Mouse (Mus musculus): ENCODE measurements around the gene Olfr1234. TPM values are rescaled to one million over a fixed set of nuclear protein-coding genes. Genes with fewer than 3 reads are reported as not detected.

The Olfr1234 gene
- polyA plus RNA-seq (2015; fragmentation: Nextera tagmentation; extraction: Ambion mirVana): not detected in 2 replicates

DNA sequence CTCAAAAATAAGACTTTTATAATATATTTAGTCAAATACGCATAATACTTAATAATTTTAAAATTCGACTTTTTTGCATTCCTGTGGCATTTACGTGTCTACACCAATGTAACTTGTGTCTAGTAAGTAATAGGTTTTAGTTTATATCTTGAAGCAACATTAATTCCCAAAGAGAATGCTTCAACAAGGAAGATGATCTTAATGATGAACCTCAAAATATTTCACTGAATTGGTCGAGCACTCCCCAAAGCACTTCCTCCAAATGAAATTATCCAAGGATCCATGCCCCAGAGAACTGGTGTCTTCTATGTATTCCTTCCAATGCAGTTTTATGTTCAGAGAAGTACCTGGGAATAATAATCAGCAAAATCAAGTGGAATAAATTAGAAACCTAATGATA, at the start of gene Olfr1234:
TSS of gene Olfr1234 (minus strand) at position 101 of the 400 bp plus-strand sequence.
- 91% methylated on average over 4 of the region's 4 CpGs for WGBS
- no peak for ATAC-seq (ENCODE audit: low FRiP score)
- H3K4me2 ChIP-seq: no peak within 1 kb of the TSS
- no peak within 1 kb of the TSS for H3K4me3 ChIP-seq
- no peaks in the 10 kb centered on the region for H3K9me3 ChIP-seq
- no peak within 1 kb of the TSS for H3K9ac ChIP-seq
- H3K27me3 ChIP-seq: no peaks in the 10 kb centered on the region
- H3K27ac ChIP-seq: no peak within 1 kb of the TSS
- no peaks in the 10 kb centered on the region for H3K36me3 ChIP-seq
- no peaks in the 10 kb centered on the region for H3K4me1 ChIP-seq (replicated peaks)

DNA sequence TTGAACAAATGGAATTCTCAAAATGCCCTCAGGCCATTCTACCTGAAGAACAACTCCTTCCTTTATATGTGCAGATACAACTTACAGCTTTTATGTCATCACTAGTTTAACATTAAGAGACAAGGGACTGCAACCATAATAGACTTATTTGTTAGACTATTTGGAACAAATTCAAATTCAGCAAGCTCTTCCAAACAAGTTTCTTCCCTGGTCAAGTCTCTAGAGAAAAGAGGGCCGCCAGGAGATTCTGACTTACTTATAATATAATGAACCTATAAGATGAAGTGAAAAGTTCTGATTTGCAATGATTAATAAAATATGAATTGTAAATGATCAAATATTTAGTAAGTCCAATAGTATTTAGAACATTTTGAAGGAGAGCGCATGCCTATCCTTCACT, 44.9 kb upstream of the Olfr1234 start, which contains the start of gene Olfr1238:
TSS of gene Olfr1238 (minus strand) at position 101 of the 400 bp plus-strand sequence.
- 91% methylated on average over 2 of the region's 2 CpGs for WGBS
- ATAC-seq (ENCODE audit: low FRiP score): no peak
- H3K9ac ChIP-seq: no peak within 1 kb of the TSS
- no peak within 1 kb of the TSS for H3K4me2 ChIP-seq
- no peak within 1 kb of the TSS for H3K4me3 ChIP-seq
- H3K9me3 ChIP-seq: no peaks in the 10 kb centered on the region
- no peak within 1 kb of the TSS for H3K27ac ChIP-seq
- H3K4me1 ChIP-seq (replicated peaks): no peaks in the 10 kb centered on the region
- H3K36me3 ChIP-seq: no peaks in the 10 kb centered on the region
- H3K27me3 ChIP-seq: no peaks in the 10 kb centered on the region

DNA sequence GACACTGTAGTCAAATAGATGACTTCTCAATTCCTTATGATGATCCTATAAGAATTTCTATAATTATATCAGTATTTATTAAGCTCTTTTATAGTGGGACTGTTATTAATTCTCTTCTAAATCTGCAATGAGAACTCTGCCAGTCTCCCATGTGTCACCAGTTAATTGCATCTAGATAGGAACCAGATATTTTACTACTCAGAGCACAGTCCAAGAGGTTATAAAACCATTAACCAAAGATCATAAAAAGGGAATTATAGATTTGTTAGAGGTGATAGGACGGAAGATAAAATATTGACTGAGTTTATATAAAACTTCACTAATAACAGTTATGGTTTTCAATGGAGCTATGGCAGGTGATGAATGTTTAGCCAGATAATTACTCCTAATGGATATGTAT, 36.2 kb upstream of the Olfr1234 start:
- WGBS: 90% methylated on average over 1 of the region's 1 CpGs
- ATAC-seq (ENCODE audit: low FRiP score): no peak

DNA sequence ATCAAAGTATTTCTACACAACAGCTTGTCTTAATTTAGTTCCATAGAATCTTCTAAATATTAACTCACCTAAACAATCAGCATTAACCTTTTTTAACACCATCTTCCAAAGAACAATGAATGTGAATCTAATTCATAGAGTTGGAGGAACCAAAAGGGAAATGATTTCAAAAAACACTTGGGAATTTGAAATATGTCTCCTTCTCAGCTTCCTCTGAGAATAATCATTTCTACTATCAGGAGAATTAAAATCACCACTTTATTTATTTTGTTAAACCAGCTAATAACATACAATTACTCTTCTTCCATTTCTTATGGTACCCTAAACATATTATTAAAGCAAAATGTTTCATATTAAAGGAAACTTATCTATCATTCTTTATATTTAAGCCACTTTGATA, 22.4 kb downstream of the Olfr1234 start, which contains the start of gene Olfr1233:
TSS of gene Olfr1233 (minus strand) at position 101 of the 400 bp plus-strand sequence.
- no peak within 1 kb of the TSS for H3K9ac ChIP-seq
- no peak within 1 kb of the TSS for H3K4me3 ChIP-seq
- no peaks in the 10 kb centered on the region for H3K36me3 ChIP-seq
- no peaks in the 10 kb centered on the region for H3K9me3 ChIP-seq
- H3K4me2 ChIP-seq: no peak within 1 kb of the TSS
- no peak within 1 kb of the TSS for H3K27ac ChIP-seq
- H3K4me1 ChIP-seq (replicated peaks): no peaks in the 10 kb centered on the region
- no peak for ATAC-seq (ENCODE audit: low FRiP score)
- H3K27me3 ChIP-seq: no peaks in the 10 kb centered on the region

More for the DNA sequence above, 36.2 kb upstream of the Olfr1234 start:
- no peak overlapping the region for H3K4me3 ChIP-seq
- H3K27me3 ChIP-seq: no peaks in the 10 kb centered on the region
- no peak overlapping the region for H3K27ac ChIP-seq
- H3K9ac ChIP-seq: no peak overlapping the region
- no peak overlapping the region for H3K4me2 ChIP-seq
- no peaks in the 10 kb centered on the region for H3K9me3 ChIP-seq
- no peaks in the 10 kb centered on the region for H3K4me1 ChIP-seq (replicated peaks)
- H3K36me3 ChIP-seq: no peaks in the 10 kb centered on the region

DNA sequence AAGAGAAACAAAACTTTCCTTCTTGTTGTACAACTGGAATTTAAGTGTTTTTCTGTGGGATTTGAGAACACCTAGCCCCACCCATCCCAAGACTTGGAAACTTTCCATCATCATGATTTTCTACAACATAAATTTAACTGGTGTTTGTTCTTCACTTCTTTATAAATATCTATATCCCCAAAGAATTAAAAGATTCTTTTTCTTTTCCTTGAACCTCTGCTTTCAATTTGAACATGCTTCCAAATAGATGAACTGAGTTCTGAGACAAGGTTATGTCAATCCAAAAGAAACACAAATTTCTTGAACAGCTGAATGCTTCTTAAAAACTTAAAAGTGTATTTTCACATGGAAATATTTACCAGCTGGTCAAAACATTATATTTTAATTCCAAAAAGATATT, 35.1 kb downstream of the Olfr1234 start, which contains the start of gene Olfr1232:
TSS of gene Olfr1232 (minus strand) at position 101 of the 400 bp plus-strand sequence.
- no peaks in the 10 kb centered on the region for H3K9me3 ChIP-seq
- H3K27ac ChIP-seq: no peak within 1 kb of the TSS
- no peak within 1 kb of the TSS for H3K9ac ChIP-seq
- no peaks in the 10 kb centered on the region for H3K36me3 ChIP-seq
- ATAC-seq (ENCODE audit: low FRiP score): no peak
- H3K4me1 ChIP-seq (replicated peaks): no peaks in the 10 kb centered on the region
- H3K27me3 ChIP-seq: no peaks in the 10 kb centered on the region
- H3K4me3 ChIP-seq: no peak within 1 kb of the TSS
- no peak within 1 kb of the TSS for H3K4me2 ChIP-seq

Other genes with a start within 250 kb of the Olfr1234 start
- gene Olfr1221, start 247.6 kb downstream of the Olfr1234 start, polyA plus RNA-seq (2015; fragmentation: Nextera tagmentation; extraction: Ambion mirVana): not detected in 2 replicates
- gene Olfr1222, start 231.8 kb downstream of the Olfr1234 start, polyA plus RNA-seq (2015; fragmentation: Nextera tagmentation; extraction: Ambion mirVana): not detected in 2 replicates
- not detected in 2 replicates for gene Olfr1223, start 213.3 kb downstream of the Olfr1234 start, polyA plus RNA-seq (2015; fragmentation: Nextera tagmentation; extraction: Ambion mirVana)
- not detected in 2 replicates for gene Olfr1224-ps1, start 200.8 kb downstream of the Olfr1234 start, polyA plus RNA-seq (2015; fragmentation: Nextera tagmentation; extraction: Ambion mirVana)
- gene Olfr1225, start 190.2 kb downstream of the Olfr1234 start, polyA plus RNA-seq (2015; fragmentation: Nextera tagmentation; extraction: Ambion mirVana): not detected in 2 replicates
- not detected in 2 replicates for gene Olfr1226, start 164.8 kb downstream of the Olfr1234 start, polyA plus RNA-seq (2015; fragmentation: Nextera tagmentation; extraction: Ambion mirVana)
- gene Olfr1228, start 110.8 kb downstream of the Olfr1234 start, polyA plus RNA-seq (2015; fragmentation: Nextera tagmentation; extraction: Ambion mirVana): not detected in 2 replicates
- not detected in 2 replicates for gene Olfr1229, start 76.9 kb downstream of the Olfr1234 start, polyA plus RNA-seq (2015; fragmentation: Nextera tagmentation; extraction: Ambion mirVana)
- not detected in 2 replicates for gene Olfr1230, start 67.6 kb downstream of the Olfr1234 start, polyA plus RNA-seq (2015; fragmentation: Nextera tagmentation; extraction: Ambion mirVana)
- gene Olfr1231, start 57.8 kb downstream of the Olfr1234 start, polyA plus RNA-seq (2015; fragmentation: Nextera tagmentation; extraction: Ambion mirVana): not detected in 2 replicates
- not detected in 2 replicates for gene Olfr1232, start 35.2 kb downstream of the Olfr1234 start, polyA plus RNA-seq (2015; fragmentation: Nextera tagmentation; extraction: Ambion mirVana)
- gene Olfr1233, start 22.5 kb downstream of the Olfr1234 start, polyA plus RNA-seq (2015; fragmentation: Nextera tagmentation; extraction: Ambion mirVana): not detected in 2 replicates
- gene Olfr1238, start 44.8 kb upstream of the Olfr1234 start, polyA plus RNA-seq (2015; fragmentation: Nextera tagmentation; extraction: Ambion mirVana): not detected in 2 replicates
- gene Olfr1239, start 55.5 kb upstream of the Olfr1234 start, polyA plus RNA-seq (2015; fragmentation: Nextera tagmentation; extraction: Ambion mirVana): not detected in 2 replicates
- not detected in 2 replicates for gene Olfr1240, start 78.1 kb upstream of the Olfr1234 start, polyA plus RNA-seq (2015; fragmentation: Nextera tagmentation; extraction: Ambion mirVana)
- not detected in 2 replicates for gene Olfr1241, start 122.3 kb upstream of the Olfr1234 start, polyA plus RNA-seq (2015; fragmentation: Nextera tagmentation; extraction: Ambion mirVana)
- not detected in 2 replicates for gene Olfr1242, start 133.5 kb upstream of the Olfr1234 start, polyA plus RNA-seq (2015; fragmentation: Nextera tagmentation; extraction: Ambion mirVana)
- not detected in 2 replicates for gene Olfr1243, start 166.6 kb upstream of the Olfr1234 start, polyA plus RNA-seq (2015; fragmentation: Nextera tagmentation; extraction: Ambion mirVana)
- not detected in 2 replicates for gene Olfr1245, start 213.6 kb upstream of the Olfr1234 start, polyA plus RNA-seq (2015; fragmentation: Nextera tagmentation; extraction: Ambion mirVana)
- gene Olfr1246, start 228.3 kb upstream of the Olfr1234 start, polyA plus RNA-seq (2015; fragmentation: Nextera tagmentation; extraction: Ambion mirVana): not detected in 2 replicates
- gene Olfr1247, start 249.3 kb upstream of the Olfr1234 start, polyA plus RNA-seq (2015; fragmentation: Nextera tagmentation; extraction: Ambion mirVana): not detected in 2 replicates

Measured in hindbrain, embryonic 13.5 days (tissue).